Mouse (Mus musculus) ES-E14 (cell line): ENCODE results near the gene Jund.

Source experiments
- HCFC1 ChIP-seq: IDR thresholded peaks from 2 replicates; pipeline ENCODE4 v1.6.1; 2012; ENCODE audit warnings: low read length, inconsistent platforms, borderline replicate concordance; ENCODE audit not compliant: insufficient read depth
- MAFK ChIP-seq: IDR thresholded peaks from 2 replicates; pipeline ENCODE4 v1.6.1; 2014; ENCODE audit warnings: mild to moderate bottlenecking, low read depth, low read length, inconsistent platforms; ENCODE audit not compliant: insufficient read depth

DNA sequence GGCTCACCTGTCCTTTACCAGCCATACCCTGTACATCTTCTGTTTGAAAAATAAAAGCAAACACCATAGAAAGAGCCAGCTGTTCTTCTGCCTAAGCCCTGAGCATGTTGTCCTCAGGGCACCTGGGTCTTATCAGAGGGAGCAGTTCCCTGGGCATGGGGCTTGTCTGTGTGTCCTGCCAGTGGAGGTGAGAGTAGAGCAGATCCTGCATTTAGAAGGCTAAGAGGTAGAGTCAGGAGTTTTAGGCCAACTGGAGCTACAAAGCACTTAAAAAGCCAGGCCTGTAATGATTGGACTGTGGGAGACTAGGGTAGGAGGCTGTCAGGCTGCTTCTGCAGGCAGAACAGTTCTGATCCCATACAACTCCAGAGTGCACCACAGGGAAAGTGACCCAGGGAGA lies 20.1 kb upstream of the Jund start:
- TF ChIP-seq HCFC1 (no peak), MAFK (no peak)
